Comparison of ENCODE assay signal across 15 mouse cellular contexts in genomic region chr14:55111720-55112119, GRCm38 (mm10). TPM values are rescaled to one million over a fixed set of nuclear protein-coding genes. Genes with fewer than 3 reads are reported as not detected.
DNase-seq lines count a peak whose midpoint lies in the region; ATAC-seq and TF ChIP-seq lines count a peak whose summit lies in the region.
"Had no signal": no experiment of that assay in that cellular context is flagged by ENCODE, and none has a peak within 500 bp of the region (broad histone marks: within the 10 kb centered on the region; RNA-seq: fewer than 3 reads in every experiment).

No protein-coding gene starts in this region.

- H3K4me1 ChIP-seq in olfactory bulb, adult 2 months (ENCODE audit: control insufficient read depth, insufficient read depth, low read length) = peaks cover 58% of the 10 kb centered on the region

- ATAC-seq in cerebellum, adult (ENCODE audit: insufficient number of reproducible peaks, low FRiP score, low TSS enrichment) = no peak
- ATAC-seq: intestine, postnatal 0 days had no signal

- TF ChIP-seq CTCF in olfactory bulb, adult 2 months (IDR thresholded peaks at IDR 0.05; ENCODE audit: insufficient read depth, low read depth, low read length) = no peak

- peak overlapping the region; percentile 74; the same call in 1 of the 2 replicates for H3K27ac ChIP-seq in olfactory bulb, adult 2 months (ENCODE audit: insufficient read depth, low read depth, low read length)
- H3K27ac ChIP-seq: liver, embryonic 14.5 days had no signal

- DNase-seq in cerebellum, adult 11-12 months = peak; percentile 74
- DNase-seq in layer of hippocampus, adult 11-12 months (ENCODE audit: low spot score) = peak; percentile 37
- DNase-seq in layer of hippocampus, postnatal 25 days (ENCODE audit: extremely low spot score in 1 of 2, low spot score in 1 of 2) = no peak
- peak; percentile 76 to 78 for DNase-seq in cerebellum, postnatal 14 days
- DNase-seq in adrenal gland, postnatal 25 days = no peak
- no peak for DNase-seq in lung, adult 18-20 months
- DNase-seq: adrenal gland, adult 2 months; kidney, postnatal 25 days; spleen, adult 18-20 months had no signal

- no peak overlapping the region for H3K4me3 ChIP-seq in olfactory bulb, adult 2 months (ENCODE audit: insufficient read depth, low read depth, low read length)

- TF ChIP-seq POLR2A in olfactory bulb, adult 2 months (IDR thresholded peaks at IDR 0.05; ENCODE audit: insufficient read depth, low read depth, low read length) = no peak

- 38% methylated on average over 2 of the region's 2 CpGs for WGBS in olfactory bulb, adult 2 months

RNA-seq across cellular contexts. Expression of gene Jph4, which starts 5.0 kb away (rescaled TPM):
- total RNA-seq in layer of hippocampus, postnatal 25 days (2021) = 100 to 1,000 TPM; 422 to 463 TPM
- not detected in 2 replicates for polyA plus RNA-seq in olfactory bulb, adult 2 months (2012; ENCODE audit: insufficient read depth, insufficient read length, low replicate concordance, missing spikeins)
- 3.8 and 6.6 TPM in 2 replicates for total RNA-seq in adrenal gland, postnatal 25 days (2021)
- total RNA-seq: heart, postnatal 25 days; monocyte, adult 5-6 weeks had no signal

RNA-seq across cellular contexts. Expression of gene Ap1g2, which starts 5.3 kb away (rescaled TPM):
- 10 to 100 TPM; 15.7 to 19.4 TPM for total RNA-seq in layer of hippocampus, postnatal 25 days (2021)
- not detected in 2 replicates for polyA plus RNA-seq in olfactory bulb, adult 2 months (2012; ENCODE audit: insufficient read depth, insufficient read length, low replicate concordance, missing spikeins)
- total RNA-seq in adrenal gland, postnatal 25 days (2021) = 27.4 and 32.8 TPM in 2 replicates

RNA-seq across cellular contexts. Expression of gene Thtpa, which starts 17.1 kb away (rescaled TPM):
- 10 to 100 TPM; 21.9 to 22.9 TPM for total RNA-seq in layer of hippocampus, postnatal 25 days (2021)
- not detected in 2 replicates for polyA plus RNA-seq in olfactory bulb, adult 2 months (2012; ENCODE audit: insufficient read depth, insufficient read length, low replicate concordance, missing spikeins)
- 16.2 and 21.6 TPM in 2 replicates for total RNA-seq in adrenal gland, postnatal 25 days (2021)

RNA-seq across cellular contexts. Expression of gene Zfhx2, which starts 19.6 kb away (rescaled TPM):
- total RNA-seq in layer of hippocampus, postnatal 25 days (2021) = 10 to 100 TPM; 37.8 to 63.0 TPM
- polyA plus RNA-seq in olfactory bulb, adult 2 months (2012; ENCODE audit: insufficient read depth, insufficient read length, low replicate concordance, missing spikeins) = not detected in 2 replicates
- total RNA-seq in adrenal gland, postnatal 25 days (2021) = 9.1 and 9.9 TPM in 2 replicates

Comparison
In these comparisons a context has a peak if more than half of its experiments do, and no peak if none do; other contexts are left out.
1. DNase-seq: peak in cerebellum, adult 11-12 months (single experiment), layer of hippocampus, adult 11-12 months (single experiment) and cerebellum, postnatal 14 days (2 of 2); none in layer of hippocampus, postnatal 25 days (0 of 2), adrenal gland, postnatal 25 days (single experiment) and lung, adult 18-20 months (0 of 2).
2. RNA of gene Jph4, which starts 5.0 kb away (total RNA-seq): 422 to 463 TPM in layer of hippocampus, postnatal 25 days; 3.8 to 6.6 TPM in adrenal gland, postnatal 25 days; every median in the first group is over 10 times any median in the second.